ENCODE assay signal across 31 mouse cellular contexts in the genomic region with DNA sequence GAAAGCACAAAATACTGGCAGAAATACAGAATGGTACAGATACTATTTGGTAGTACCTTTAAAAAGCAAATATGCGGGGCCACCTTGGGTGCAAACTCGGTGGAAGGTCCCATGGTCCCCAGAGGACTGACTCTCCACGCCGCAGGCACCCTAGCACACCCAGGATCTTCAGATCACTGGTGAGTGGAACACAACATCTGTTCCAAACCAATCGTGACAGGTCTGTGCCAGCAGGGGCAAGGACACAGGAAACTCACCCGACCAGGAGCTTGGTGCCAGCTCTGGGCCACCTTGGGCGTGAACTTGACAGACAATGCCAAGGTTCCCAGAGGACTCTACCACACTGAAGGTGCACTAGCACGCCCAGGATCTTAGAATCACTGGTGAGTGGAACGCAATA.
A peak's percentile ranks its signal among the peaks of the same experiment; 100 is the strongest.
DNase-seq lines count a peak whose midpoint lies in the region; ATAC-seq and TF ChIP-seq lines count a peak whose summit lies in the region.
"Had no signal": no experiment of that assay in that cellular context is flagged by ENCODE, and none has a peak within 500 bp of the region (broad histone marks: within the 10 kb centered on the region; RNA-seq: fewer than 3 reads in every experiment).

No protein-coding gene starts in this region.

- H3K4me1 ChIP-seq in heart, adult 2 months (ENCODE audit: control insufficient read depth, insufficient read depth, low read length): peaks cover under 1% of the 10 kb centered on the region; the same call in 1 of the 2 replicates
- no peaks in the 10 kb centered on the region for H3K4me1 ChIP-seq in midbrain, embryonic 13.5 days (replicated peaks)
- H3K4me1 ChIP-seq in midbrain, embryonic 15.5 days: no peaks in the 10 kb centered on the region
- peaks cover 7% of the 10 kb centered on the region; the same call in 1 of the 2 replicates for H3K4me1 ChIP-seq in spleen, adult 2 months (ENCODE audit: control insufficient read depth, insufficient read depth, insufficient read length)
- H3K4me1 ChIP-seq: embryonic facial prominence, embryonic 10.5 days; embryonic facial prominence, embryonic 15.5 days; forebrain, embryonic 13.5 days; hindbrain, embryonic 12.5 days; intestine, embryonic 15.5 days; midbrain, embryonic 10.5 days had no signal

- H3K4me2 ChIP-seq in midbrain, embryonic 13.5 days (replicated peaks): no peak overlapping the region
- no peak overlapping the region for H3K4me2 ChIP-seq in midbrain, embryonic 15.5 days
- H3K4me2 ChIP-seq: embryonic facial prominence, embryonic 15.5 days; forebrain, embryonic 13.5 days; heart, embryonic 13.5 days; hindbrain, embryonic 12.5 days; intestine, embryonic 15.5 days; limb, embryonic 13.5 days; lung, embryonic 14.5 days had no signal

- H3K36me3 ChIP-seq in heart, adult 2 months (ENCODE audit: control insufficient read depth, insufficient read depth, low read length): no peaks in the 10 kb centered on the region
- no peaks in the 10 kb centered on the region for H3K36me3 ChIP-seq in midbrain, embryonic 13.5 days
- no peaks in the 10 kb centered on the region for H3K36me3 ChIP-seq in midbrain, embryonic 15.5 days (replicated peaks)
- no peaks in the 10 kb centered on the region for H3K36me3 ChIP-seq in spleen, adult 2 months (ENCODE audit: control insufficient read depth, insufficient read depth, low read length)
- H3K36me3 ChIP-seq: embryonic facial prominence, embryonic 10.5 days; embryonic facial prominence, embryonic 15.5 days; heart, embryonic 13.5 days; hindbrain, embryonic 12.5 days; intestine, embryonic 15.5 days; limb, embryonic 13.5 days had no signal

- no peaks in the 10 kb centered on the region for H3K79me2 ChIP-seq in heart, adult 2 months (replicated peaks; ENCODE audit: control insufficient read depth, insufficient read depth, low read length)

- peak; percentile 27 to 31 for DNase-seq in heart, adult 2 months
- no peak for DNase-seq in heart, postnatal 25 days (ENCODE audit: low spot score)
- DNase-seq in fat pad, adult 2 months (ENCODE audit: extremely low read depth, low read depth, low spot score): peak; percentile 18
- DNase-seq in spleen, adult 2 months (ENCODE audit: low read depth in 1 of 2, low spot score in 2 of 2): peak; percentile 32 to 36
- DNase-seq in gastrocnemius, postnatal 4 days (ENCODE audit: low spot score in 2 of 2): no peak
- no peak for DNase-seq in MN1 (ENCODE audit: low spot score)
- DNase-seq: cerebellum, adult 2 months; cerebellum, postnatal 14 days; gastrocnemius, postnatal 14 days; heart, postnatal 14 days; kidney, adult 2 months; kidney, postnatal 4 days; lung, embryonic 14.5 days; lung, postnatal 14 days; retina, postnatal 1 day; right cerebral cortex, postnatal 14 days; thymus, postnatal 14 days had no signal

- ATAC-seq in midbrain, embryonic 13.5 days: 0 out of 2 replicates have a peak, but pooled peaks have one; percentile 14
- no peak for ATAC-seq in midbrain, embryonic 15.5 days (replicated peaks)
- ATAC-seq: forebrain, embryonic 13.5 days; hindbrain, postnatal 0 days; intestine, embryonic 15.5 days; Patski had no signal

- H3K27ac ChIP-seq in heart, adult 2 months: no peak overlapping the region
- H3K27ac ChIP-seq in midbrain, embryonic 13.5 days: no peak overlapping the region
- H3K27ac ChIP-seq in midbrain, embryonic 15.5 days: no peak overlapping the region
- peak overlapping the region; percentile 45; the same call in 1 of the 2 replicates for H3K27ac ChIP-seq in spleen, adult 2 months (ENCODE audit: insufficient read depth, low read length)
- H3K27ac ChIP-seq: embryonic facial prominence, embryonic 10.5 days; embryonic facial prominence, embryonic 15.5 days; forebrain, embryonic 13.5 days; heart, embryonic 13.5 days; hindbrain, embryonic 12.5 days; hindbrain, postnatal 0 days; intestine, embryonic 15.5 days; kidney, postnatal 0 days; limb, embryonic 13.5 days; liver, embryonic 14.5 days; midbrain, embryonic 10.5 days had no signal

- no peak overlapping the region for H3K9ac ChIP-seq in heart, adult 2 months (ENCODE audit: low read depth, low read length)
- H3K9ac ChIP-seq in midbrain, embryonic 13.5 days (replicated peaks): no peak overlapping the region
- no peak overlapping the region for H3K9ac ChIP-seq in midbrain, embryonic 15.5 days
- H3K9ac ChIP-seq: embryonic facial prominence, embryonic 15.5 days; forebrain, embryonic 13.5 days; heart, embryonic 13.5 days; hindbrain, embryonic 12.5 days; intestine, embryonic 15.5 days; limb, embryonic 13.5 days; liver, embryonic 14.5 days; lung, embryonic 14.5 days had no signal

- TF ChIP-seq CTCF in heart, adult 2 months (IDR thresholded peaks at IDR 0.05): no peak
- TF ChIP-seq CTCF in spleen, adult 2 months (IDR thresholded peaks at IDR 0.05; ENCODE audit: extremely low read depth, insufficient read depth, insufficient read length, insufficient replicate concordance): no peak

- intact Hi-C loops in heart, adult 2 months (cut with DNase I): no loop called here
- intact Hi-C loops in heart, postnatal 25 days (cut with DNase I): no loop called here

- H3K27me3 ChIP-seq in heart, adult 2 months (ENCODE audit: control insufficient read depth, insufficient read depth, low read length): no peaks in the 10 kb centered on the region
- no peaks in the 10 kb centered on the region for H3K27me3 ChIP-seq in midbrain, embryonic 13.5 days
- no peaks in the 10 kb centered on the region for H3K27me3 ChIP-seq in midbrain, embryonic 15.5 days (replicated peaks)
- no peaks in the 10 kb centered on the region for H3K27me3 ChIP-seq in spleen, adult 2 months (ENCODE audit: control insufficient read depth, insufficient read depth, low read length)
- H3K27me3 ChIP-seq: embryonic facial prominence, embryonic 15.5 days; forebrain, embryonic 13.5 days; heart, embryonic 13.5 days; hindbrain, embryonic 12.5 days; intestine, embryonic 15.5 days; limb, embryonic 13.5 days; Patski had no signal

- H3K4me3 ChIP-seq in heart, adult 2 months: no peak overlapping the region
- no peak overlapping the region for H3K4me3 ChIP-seq in midbrain, embryonic 13.5 days (replicated peaks)
- H3K4me3 ChIP-seq in midbrain, embryonic 15.5 days: no peak overlapping the region
- H3K4me3 ChIP-seq in spleen, adult 2 months (ENCODE audit: extremely low read depth, insufficient read depth, insufficient read length): no peak overlapping the region
- H3K4me3 ChIP-seq: embryonic facial prominence, embryonic 10.5 days; embryonic facial prominence, embryonic 15.5 days; forebrain, embryonic 13.5 days; heart, embryonic 13.5 days; hindbrain, embryonic 12.5 days; intestine, embryonic 15.5 days; limb, embryonic 13.5 days; midbrain, embryonic 10.5 days had no signal

- H3K9me3 ChIP-seq in midbrain, embryonic 13.5 days: no peaks in the 10 kb centered on the region
- H3K9me3 ChIP-seq in midbrain, embryonic 15.5 days: no peaks in the 10 kb centered on the region
- H3K9me3 ChIP-seq: embryonic facial prominence, embryonic 10.5 days; embryonic facial prominence, embryonic 15.5 days; forebrain, embryonic 13.5 days; heart, embryonic 13.5 days; hindbrain, embryonic 12.5 days; intestine, embryonic 15.5 days; limb, embryonic 13.5 days; midbrain, embryonic 10.5 days had no signal

- no peak for TF ChIP-seq POLR2A in heart, adult 2 months (IDR thresholded peaks at IDR 0.05; ENCODE audit: insufficient read depth, low read depth, low read length)
- no peak for TF ChIP-seq POLR2A in spleen, adult 2 months (IDR thresholded peaks at IDR 0.05; ENCODE audit: low read depth, low read length)

- TF ChIP-seq EP300 in heart, adult 2 months (IDR thresholded peaks at IDR 0.05; ENCODE audit: insufficient read depth, low read depth, low read length): no peak

- 75% methylated on average over 9 of the region's 9 CpGs for WGBS in heart, adult 2 months
- WGBS in midbrain, embryonic 13.5 days: 96% methylated on average over 9 of the region's 9 CpGs
- 98% methylated on average over 9 of the region's 9 CpGs for WGBS in midbrain, embryonic 15.5 days
- WGBS in spleen, adult 2 months: 48% methylated on average over 9 of the region's 9 CpGs

Comparison
In these comparisons a context has a peak if more than half of its experiments do, and no peak if none do; other contexts are left out.
1. DNase-seq: peak in heart, adult 2 months (2 of 2), fat pad, adult 2 months (single experiment) and spleen, adult 2 months (2 of 2); none in heart, postnatal 25 days (single experiment), gastrocnemius, postnatal 4 days (0 of 2) and MN1 (single experiment).